Mouse (Mus musculus) brain, embryonic 14.5 days (tissue): ENCODE results near the gene Ift122.

Experiments used
- CTCF ChIP-seq: fragments of 200-500 bp; IDR thresholded peaks from 2 replicates; pipeline ENCODE4 v1.5.1; 2012; ENCODE audit warnings: inconsistent platforms, mild to moderate bottlenecking, moderate library complexity, borderline replicate concordance; ENCODE audit not compliant: insufficient read depth, insufficient read length; ENCODE audit errors: extremely low read depth
- POLR2A ChIP-seq: fragments of 200-500 bp; IDR thresholded peaks from 2 replicates; pipeline ENCODE4 v1.6.1; 2012; ENCODE audit warnings: mild to moderate bottlenecking, inconsistent platforms, borderline replicate concordance; ENCODE audit not compliant: poor library complexity, insufficient read depth, insufficient read length, severe bottlenecking; ENCODE audit errors: extremely low read depth

DNA sequence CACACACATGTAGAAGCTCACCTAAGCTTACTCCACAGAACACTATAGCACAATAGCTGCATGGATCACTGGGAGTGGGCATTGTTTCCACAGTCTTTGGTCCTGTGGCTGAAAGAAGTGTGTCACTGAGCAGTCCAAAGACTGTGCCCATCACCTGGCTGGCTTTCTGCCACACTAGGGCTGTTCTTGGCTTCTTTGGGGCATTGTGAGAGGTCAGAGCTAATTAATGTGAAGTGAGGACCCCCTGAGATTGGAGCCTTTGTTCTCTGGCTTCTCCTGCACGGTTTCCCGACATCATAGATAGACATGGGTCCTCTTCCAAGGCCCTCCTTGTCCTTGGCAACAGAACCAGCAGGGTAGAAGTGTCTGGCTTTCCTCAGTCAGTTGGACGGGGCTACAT, 39.1 kb downstream of the Ift122 start:
- TF ChIP-seq POLR2A (no peak), CTCF (no peak)
